Comparison of ENCODE assay signal across 8 mouse cellular contexts in the genomic region with DNA sequence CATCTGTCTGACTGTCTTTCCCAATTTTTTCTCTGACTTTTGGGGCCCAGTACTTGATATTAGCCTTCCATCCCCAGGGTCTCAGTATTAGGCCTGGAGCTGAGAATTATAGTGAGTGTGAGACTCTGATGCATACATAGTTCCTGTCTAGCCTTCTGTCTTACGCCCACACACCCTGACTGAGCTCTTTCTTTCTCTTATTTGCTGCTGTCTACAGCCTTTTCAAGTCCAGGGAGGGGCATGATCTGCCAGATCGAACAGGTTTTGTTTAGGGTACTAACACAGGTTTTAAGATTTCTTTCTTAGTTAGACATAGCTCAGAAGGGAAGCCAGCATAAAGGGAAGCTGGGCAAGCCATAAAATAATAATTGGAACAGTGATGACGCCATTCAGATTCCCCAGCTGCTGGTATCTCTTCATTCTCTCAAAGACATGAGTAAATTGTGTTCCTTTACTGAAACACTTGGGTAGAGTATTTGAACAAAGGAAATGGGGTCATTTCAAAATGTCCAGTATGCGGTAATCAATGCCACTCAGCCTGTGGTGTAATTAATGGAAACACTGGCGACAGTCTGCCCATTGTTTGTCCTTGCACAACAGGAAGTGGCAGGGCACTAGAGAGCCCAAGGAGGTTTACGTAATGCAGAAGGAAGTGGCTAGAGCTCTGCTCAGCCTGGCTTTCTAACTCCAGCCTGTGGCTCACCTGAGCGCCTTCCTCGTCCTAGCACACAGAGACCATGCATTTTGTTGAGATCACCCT.
DNase-seq lines count a peak whose midpoint lies in the region; ATAC-seq lines count a peak whose summit lies in the region.

No protein-coding gene starts in this region.

- intact Hi-C loops in left cerebral cortex, postnatal 36 days (cut with DNase I) = no loop called here

- peak; percentile 77 for ATAC-seq in intestine, embryonic 14.5 days (replicated peaks; ENCODE audit: low FRiP score, low TSS enrichment, low read depth)

- 0 out of 2 replicates have a peak, but pooled peaks cover 7% of the 10 kb centered on the region for H3K4me1 ChIP-seq in intestine, embryonic 14.5 days (replicated peaks; ENCODE audit: control insufficient read depth, insufficient read depth, low read length)

- peak overlapping the region; percentile 69 for H3K27ac ChIP-seq in intestine, embryonic 14.5 days (ENCODE audit: low read depth)

- DNase-seq in right cerebral cortex, adult 2 months (ENCODE audit: low spot score in 2 of 2) = peak; percentile 24 to 33
- no peak for DNase-seq in right cerebral cortex, postnatal 25 days
- peak; percentile 47 to 68 for DNase-seq in adrenal gland, postnatal 36 days
- DNase-seq in intestine, embryonic 14.5 days (ENCODE audit: low spot score) = no peak
- peak; percentile 82 for DNase-seq in lung, postnatal 10 days
- DNase-seq in cerebellum, postnatal 10 days = no peak
- no peak for DNase-seq in left cerebral cortex, postnatal 36 days (ENCODE audit: low spot score in 2 of 2)
- DNase-seq in testis, postnatal 10 days (ENCODE audit: low spot score) = no peak

- H3K4me3 ChIP-seq in intestine, embryonic 14.5 days (ENCODE audit: low read depth, low read length) = no peak overlapping the region

- WGBS in intestine, embryonic 14.5 days = 64% methylated on average over 8 of the region's 8 CpGs

- no peak overlapping the region for H3K4me2 ChIP-seq in intestine, embryonic 14.5 days (ENCODE audit: low read length)

- H3K9ac ChIP-seq in intestine, embryonic 14.5 days (ENCODE audit: low read length) = no peak overlapping the region

- H3K36me3 ChIP-seq in intestine, embryonic 14.5 days (ENCODE audit: control insufficient read depth, insufficient read depth, low read length) = no peaks in the 10 kb centered on the region

- H3K27me3 ChIP-seq in intestine, embryonic 14.5 days (replicated peaks; ENCODE audit: control insufficient read depth, insufficient read depth, low read length) = no peaks in the 10 kb centered on the region

- H3K9me3 ChIP-seq in intestine, embryonic 14.5 days (ENCODE audit: control insufficient read depth, low read length) = no peaks in the 10 kb centered on the region

Comparison
In these comparisons a context has a peak if more than half of its experiments do, and no peak if none do; other contexts are left out.
1. DNase-seq: peak in right cerebral cortex, adult 2 months (2 of 2), adrenal gland, postnatal 36 days (2 of 2) and lung, postnatal 10 days (single experiment); none in right cerebral cortex, postnatal 25 days (single experiment), intestine, embryonic 14.5 days (single experiment), cerebellum, postnatal 10 days (0 of 2), left cerebral cortex, postnatal 36 days (0 of 2) and testis, postnatal 10 days (single experiment).